Mouse (Mus musculus) cerebellum, postnatal 4 days (tissue): ENCODE measurements around the gene Gm38392.

ENCODE experiments used
- DNase-seq, 2 experiments: peaks; one replicate each; pipeline ENCODE4 v3.0.0; 2022; ENCODE audit warnings: low spot score in 2 of 2, mixed read lengths in 1 of 2

Gm38392 gene

GRCm38 (mm10) chr3:88235616-88236015 lies 51.4 kb downstream of the Gm38392 start:
- DNase-seq, result no peak

DNA sequence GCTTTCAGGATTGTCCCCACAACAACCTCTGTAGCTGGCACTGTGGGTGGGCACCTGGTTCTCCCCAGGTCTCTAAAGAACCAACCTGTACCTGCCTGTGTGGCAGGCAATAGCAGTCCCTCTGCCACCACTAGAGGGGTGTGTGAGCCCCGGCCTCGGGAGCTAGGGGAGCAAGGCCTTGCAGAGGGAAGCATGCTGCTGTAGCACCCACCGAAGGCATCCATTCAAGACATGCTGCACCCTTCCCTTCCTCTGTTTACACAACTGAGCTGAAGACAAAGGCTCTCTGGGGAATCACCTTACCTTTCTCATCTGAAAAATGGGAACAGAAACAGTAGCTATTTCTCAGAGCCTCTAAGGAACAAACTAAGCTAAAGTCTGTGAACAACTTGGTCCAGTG lies 51.8 kb downstream of the Gm38392 start:
- peak in 1 of 2 experiments; percentile 55 for DNase-seq

- DNase-seq, result no peak
Observed at GRCm38 (mm10) chr3:88234041-88234440, 53.0 kb downstream of the Gm38392 start.

DNA sequence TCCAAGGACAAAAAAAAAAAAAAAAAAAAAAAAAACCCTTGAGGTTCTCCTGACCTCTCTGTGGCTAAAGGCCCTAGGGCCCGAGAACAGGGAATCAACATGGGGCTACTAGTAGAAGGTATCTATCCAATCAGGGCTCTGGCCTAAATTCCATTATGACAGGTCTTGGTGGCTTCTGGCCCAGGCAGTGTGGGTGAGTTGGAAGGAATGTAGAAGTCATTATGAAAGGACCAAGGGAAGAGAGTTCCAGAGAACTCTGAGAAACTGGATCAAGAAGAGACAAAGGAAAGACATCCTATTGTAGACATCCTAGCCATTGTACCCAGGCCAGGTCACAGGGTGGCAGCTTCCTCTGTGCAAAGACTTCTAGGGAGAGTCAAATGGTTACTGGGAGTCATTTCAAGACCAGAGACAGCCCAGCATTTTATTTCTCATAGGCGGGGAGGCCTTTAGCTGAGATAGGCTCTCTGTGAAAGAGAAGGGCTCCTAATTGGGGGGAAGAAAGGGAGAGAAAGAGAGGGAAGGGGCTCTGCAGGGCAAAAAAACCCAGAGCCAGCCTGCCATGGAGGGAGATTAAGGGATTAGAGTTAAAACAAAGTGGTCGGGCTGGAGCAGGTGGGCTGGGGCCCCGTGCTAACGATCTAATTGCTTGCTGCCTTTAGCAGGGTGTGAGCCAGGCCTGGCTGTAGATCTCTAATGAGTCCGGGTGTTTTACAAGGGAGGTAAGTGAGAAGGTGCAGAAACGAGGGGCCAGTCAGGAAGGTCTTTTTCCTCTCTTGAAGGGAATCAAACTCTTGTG lies 54.0 kb downstream of the Gm38392 start:
- no peak for DNase-seq

DNA sequence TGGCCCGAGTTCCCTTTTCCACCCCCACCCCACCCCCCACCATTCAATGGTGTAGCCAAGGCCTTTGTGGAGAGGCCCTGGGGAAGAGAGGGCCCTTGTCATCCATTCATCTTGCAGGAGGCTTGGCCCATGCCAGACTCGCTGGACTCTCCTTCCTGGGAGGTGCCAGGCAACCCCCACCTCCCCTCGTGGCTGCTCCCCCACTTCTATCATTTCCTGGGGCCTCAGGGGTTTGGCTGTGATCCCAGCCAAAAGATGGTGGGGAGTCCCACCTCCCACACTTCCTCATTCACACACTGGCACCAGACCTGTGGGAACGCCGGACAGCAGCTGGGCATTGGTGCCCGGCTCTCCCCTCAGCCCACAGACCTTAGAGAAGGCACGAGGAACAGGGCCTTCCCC lies 54.7 kb downstream of the Gm38392 start:
- DNase-seq, result peak in 1 of 2 experiments; percentile 72

DNA sequence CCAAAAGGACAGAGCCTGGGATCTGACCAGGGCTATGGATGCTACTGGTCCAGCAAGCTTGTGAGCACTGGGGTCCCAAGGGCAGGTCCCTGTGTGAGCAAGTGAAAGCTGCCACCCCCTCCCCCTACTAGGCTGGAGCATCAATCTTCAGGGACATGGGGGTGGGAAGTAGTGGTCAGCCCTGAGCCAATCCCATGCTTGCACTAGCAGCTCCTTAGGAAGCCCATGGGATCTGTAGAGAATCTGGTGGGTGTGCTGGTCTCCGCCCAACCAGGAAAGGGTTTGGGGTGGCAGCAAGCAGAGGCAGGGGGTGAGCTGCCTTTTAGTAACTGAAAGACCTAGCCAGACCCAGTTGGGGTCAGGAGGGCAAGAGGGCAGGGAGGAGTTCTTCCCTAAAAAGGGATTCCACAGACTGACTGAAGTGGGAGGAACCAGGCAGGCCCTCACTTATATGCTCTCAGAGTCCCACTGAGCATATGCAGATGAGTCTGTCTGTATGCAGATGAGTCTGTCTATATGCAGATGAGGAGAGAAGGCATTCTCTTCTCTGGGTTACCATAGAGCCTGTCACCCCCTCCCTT lies 55.9 kb downstream of the Gm38392 start:
- DNase-seq, result no peak

DNA sequence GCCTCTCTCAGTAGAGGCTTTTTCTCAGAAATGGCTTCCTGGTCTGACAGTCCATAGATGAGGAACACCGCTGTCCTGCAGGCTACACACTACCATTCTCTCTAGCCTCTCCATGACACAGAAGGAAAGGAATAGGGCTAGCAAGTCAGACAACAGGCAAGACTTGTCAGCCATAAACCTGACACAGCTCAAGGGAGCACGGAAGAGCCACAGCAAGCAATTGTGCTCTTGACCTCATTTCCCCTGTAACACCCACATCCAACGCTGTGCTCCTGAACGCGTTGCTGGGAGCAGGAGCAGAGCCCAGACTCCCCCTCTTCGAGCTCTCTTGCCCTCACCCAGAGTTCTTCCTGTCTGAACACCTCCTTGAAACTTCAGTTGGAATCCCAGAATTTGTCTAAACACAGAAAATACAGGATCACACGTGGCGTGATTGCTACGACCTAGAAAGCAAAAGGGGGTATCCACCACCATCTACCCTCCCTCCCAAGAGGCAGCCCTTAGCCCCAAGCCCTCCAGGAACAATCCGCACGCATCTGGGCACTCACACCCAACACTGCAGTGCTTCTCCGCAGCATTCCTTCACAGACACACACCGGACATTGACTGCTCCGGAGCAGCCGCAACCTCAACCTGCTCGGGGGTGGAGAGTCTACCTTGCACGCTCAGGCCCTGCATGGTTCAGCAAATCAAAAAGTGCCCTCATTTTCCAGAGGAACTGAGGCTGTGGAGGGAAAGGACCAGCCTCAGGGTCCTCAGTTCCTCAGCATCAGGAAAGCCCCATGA lies 56.6 kb downstream of the Gm38392 start:
- no peak for DNase-seq

DNA sequence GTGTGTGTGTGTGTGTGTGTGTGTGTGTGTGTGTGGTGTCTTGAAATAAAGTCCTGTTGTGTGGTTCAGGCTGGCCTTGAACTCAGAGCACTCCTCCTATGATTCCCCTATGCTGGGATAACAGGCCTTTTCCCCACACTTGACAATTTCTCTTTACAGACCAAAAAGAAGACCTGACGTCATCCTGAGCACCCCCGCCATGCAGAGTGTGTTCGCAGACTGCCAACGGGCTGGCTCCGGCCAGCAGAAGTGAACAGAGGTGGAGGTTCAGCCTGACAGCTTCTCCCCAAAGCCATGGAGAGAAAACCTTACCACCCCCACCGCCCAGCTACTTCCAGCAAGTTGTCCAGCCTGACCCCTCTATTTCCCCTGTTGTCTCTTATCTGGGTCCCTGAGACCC lies 57.5 kb downstream of the Gm38392 start:
- no peak for DNase-seq

- no peak for DNase-seq
Observed at GRCm38 (mm10) chr3:88228906-88229305, 58.1 kb downstream of the Gm38392 start.

GRCm38 (mm10) chr3:88227976-88228375 lies 59.0 kb downstream of the Gm38392 start:
- DNase-seq, result peak in 1 of 2 experiments; percentile 63

GRCm38 (mm10) chr3:88227260-88227659 lies 59.8 kb downstream of the Gm38392 start:
- no peak for DNase-seq

DNA sequence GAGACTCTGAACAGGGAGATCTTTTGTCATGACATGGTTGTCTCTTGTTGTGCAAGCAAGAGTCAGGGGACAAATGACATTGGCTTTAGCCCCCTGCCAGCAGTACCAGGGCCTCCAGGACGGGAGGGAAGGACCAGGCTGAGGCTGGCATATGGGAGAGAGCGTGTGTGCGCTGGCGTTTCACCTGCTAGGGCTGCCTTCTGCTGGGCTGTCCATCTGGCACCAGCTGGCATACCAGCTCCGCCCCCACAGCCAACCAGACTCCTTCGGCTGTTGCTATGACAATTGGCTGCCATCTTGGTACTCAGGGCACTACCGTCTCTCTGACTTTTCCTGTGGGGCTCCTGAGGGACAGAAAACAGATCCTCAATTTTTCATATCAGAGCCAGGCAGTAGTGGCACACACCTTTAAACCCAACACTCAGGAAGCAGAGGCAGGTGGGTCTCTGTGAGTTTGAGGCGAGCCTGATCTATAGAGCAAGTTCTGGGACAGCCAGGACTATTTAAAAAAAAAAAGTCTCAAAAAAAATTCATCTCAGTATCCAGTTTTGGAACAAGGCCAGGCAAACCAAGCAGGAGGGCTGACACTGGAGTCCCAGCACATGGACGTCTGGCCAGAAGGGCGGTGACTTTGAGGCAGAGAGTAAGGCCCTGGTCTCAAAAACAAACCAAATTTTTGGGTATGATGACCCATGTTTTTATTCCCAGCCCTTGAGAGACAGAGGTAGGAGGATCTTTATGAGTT lies 60.7 kb downstream of the Gm38392 start:
- DNase-seq, result peak in 1 of 2 experiments; percentile 81

DNA sequence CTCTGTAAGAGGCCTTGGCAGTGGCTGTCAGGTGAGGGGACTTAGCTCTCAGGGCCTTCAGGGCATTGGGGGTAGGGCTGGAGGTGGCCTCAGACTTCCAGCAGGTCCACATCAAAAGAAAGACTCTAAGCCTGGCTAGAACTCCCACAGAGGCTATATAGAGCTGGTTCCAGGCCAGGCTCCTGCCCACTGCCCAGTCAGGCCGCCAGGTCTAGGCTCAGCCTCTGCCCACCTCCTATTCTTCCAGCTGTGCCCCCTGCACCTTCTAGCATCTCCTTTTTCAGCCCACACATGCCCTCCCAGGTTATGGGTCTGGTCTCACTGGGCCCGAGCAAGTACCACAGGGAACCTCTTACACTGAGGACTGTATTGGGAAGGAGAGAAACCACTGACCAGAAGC lies 62.1 kb downstream of the Gm38392 start:
- no peak for DNase-seq

DNA sequence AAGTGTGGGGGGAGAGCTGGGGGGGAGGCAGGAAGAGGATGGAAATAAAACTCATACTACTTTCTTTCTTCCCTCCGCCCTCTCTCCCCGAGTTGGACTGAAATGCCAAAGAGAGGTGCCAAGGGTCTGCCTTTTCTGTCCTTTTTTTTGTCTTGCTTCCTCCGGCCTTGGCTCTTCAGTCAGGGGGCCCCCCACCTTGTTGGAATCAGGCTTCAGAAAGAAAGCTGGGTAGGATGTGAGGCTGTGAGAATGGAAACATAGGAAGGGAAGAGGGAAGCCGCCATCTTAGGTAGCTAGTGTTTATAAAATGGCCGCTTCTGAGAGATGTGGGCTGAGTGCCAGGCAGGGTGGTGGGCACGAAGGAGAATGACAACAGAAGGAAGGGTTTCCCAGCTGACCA lies 64.6 kb downstream of the Gm38392 start:
- peak in 1 of 2 experiments; percentile 77 for DNase-seq

DNA sequence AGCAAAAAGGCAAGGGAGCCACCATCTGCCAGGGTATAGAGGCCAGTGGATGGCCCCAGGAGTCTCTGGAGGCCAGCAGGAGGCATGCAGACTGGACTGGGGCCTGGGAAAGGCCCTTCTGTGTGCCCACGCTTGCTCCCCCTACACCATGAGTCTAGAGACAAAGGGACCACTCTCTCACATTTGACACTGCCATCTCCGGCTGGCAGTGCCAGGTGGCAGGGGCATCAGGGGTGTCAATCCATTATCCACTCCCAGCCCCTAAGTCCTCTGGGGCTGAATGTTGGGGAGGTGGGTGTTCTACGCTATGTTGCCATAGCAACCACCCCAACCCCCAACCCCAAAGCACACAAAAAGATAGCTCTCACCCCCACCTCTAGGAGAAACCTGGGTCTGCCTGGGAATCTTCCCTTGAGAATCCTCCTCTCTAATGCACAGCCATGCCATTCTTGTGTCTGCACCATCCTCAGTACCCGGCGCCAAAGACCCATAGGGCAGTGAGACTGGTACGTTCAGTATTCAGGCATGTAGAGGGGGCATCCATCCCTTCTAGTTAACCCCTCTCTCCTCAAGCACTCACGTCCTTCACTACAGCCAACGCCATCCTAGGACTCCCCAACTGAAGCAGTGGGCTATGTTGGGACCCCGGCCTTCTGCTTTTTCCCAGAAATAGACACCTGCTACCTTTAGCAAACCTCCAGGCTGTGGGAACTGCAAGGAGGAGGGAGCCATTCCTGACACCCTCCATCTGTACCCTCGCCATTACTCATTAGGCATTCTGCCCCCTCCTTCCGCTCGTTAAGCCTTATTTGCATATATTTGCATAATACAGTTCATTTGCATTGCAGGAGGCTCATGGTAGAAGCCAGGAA lies 65.3 kb downstream of the Gm38392 start:
- DNase-seq, result peak in 1 of 2 experiments; percentile 71

- no peak for DNase-seq
Observed at GRCm38 (mm10) chr3:88220842-88221241, 66.2 kb downstream of the Gm38392 start.

DNA sequence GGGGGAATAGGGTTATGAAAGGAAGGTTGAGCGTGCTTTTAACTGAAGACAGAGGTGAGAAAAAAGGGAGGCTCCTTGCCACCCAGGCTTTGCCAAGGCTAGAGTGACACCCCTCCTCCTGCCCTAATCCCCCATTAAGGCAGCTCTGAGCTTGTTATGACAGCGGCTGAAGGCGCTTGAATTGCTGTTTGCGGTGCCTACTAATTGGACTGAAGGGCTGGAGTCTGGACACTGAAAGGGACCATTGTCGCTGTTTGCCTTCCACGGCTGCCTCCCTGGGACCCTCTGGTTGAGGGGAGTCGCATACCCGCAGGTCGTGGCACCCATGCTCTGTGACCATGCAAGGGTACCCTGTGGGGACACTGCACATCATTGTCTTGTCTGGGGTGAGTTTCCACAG lies 67.1 kb downstream of the Gm38392 start:
- DNase-seq, result no peak

DNA sequence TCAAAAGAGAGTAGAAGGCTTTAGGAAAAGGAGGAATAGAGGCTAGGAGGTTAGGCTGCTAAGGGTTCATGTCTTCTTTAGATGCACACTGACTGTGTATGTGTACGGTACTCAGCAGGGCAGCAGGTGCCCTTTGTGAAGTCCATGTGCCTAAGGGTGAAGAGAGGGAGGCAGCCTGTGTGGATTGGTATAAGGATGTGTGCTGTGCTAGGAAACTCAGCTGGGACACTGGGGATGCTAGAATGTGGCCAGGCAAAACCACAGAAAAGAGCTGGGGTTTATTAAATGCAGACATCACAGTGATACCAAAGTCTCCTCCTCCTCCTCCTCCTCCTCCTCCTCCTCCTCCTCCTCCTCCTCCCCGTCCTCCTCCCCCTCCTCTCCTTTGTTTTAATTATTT lies 69.3 kb downstream of the Gm38392 start:
- no peak for DNase-seq

DNA sequence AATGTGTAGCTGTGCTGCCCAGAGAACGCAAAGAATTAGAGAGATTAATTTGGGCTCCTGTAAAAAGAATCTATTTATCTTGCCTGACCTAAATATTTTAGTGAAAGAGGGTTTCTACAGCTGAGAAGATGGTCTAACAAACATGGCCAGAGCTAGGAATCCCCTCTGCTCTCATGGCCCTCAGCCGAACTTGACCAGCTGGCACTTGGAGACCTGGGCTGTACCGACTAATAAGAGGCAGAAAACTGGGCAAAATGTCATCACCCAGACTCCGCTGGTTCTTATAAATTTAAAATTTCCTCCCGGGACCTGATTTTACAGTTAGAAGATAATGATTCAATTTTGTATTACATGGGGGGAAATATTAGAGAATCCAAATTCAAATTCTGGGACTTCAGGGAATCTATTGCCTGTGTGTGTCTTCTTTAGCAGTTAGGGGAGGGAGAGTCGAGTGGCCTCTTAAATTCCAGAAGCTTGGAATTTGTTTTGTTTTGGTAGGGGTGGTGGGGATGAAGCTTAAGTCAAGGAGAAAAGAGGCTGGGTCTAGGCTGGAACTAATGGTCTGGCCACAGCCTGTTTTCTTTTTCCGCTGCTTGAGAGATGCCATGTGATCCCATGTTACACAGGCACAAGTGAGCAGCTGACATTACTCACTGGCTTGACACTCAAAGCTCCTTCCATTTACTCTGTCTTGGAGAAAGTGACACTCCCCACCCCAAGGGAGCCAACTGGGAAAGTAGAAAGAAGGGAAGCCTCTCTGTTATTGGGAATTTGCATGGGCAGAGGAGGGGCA lies 70.3 kb downstream of the Gm38392 start:
- DNase-seq, result no peak

DNA sequence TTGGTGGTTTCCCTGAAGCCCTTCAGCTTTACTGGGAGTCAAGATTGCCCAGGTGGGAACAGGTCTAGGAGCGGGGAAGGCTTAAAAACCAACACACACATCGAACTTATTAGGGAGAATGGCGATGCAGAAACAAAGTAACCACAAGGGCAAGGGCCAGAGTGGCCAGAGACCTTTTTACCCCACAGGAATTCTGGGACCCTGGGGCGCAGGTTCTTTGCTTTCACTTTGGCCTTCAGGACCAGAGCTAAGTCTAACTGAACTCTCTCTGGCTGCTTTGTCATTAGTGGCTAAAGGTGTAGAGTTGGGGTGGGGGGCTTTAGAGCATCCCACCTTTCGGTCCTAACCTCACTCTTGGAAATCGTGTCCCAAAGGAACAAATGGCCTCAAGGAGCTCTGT lies 70.9 kb downstream of the Gm38392 start:
- no peak for DNase-seq
